ENCODE assay signal across 8 mouse cellular contexts in the genomic region with DNA sequence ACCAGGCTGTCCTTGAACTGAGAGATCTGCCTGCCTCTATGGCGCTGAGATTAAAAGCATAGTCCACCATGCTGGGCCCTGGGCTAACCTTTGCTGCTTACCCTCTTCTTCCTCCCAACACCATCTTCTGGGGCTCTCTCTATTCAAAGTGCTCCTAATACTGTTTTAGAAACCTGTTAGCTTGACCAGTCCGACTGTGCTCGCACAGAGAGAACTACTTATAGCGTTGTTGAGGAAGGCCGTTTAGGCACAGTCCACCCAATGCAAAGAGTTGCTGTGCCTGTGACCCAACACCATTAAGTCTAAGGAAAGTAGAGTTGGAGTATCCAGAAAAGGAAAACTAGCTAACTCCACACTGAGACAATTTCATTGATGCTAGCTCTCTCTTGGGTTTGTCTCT. TPM values are rescaled to one million over a fixed set of nuclear protein-coding genes. Genes with fewer than 3 reads are reported as not detected.
DNase-seq lines count a peak whose midpoint lies in the region; ATAC-seq lines count a peak whose summit lies in the region.

No protein-coding gene starts in this region.

- H3K4me2 ChIP-seq in lung, embryonic 15.5 days, result peak overlapping the region; percentile 93; the same call in 1 of the 2 replicates
- no peak overlapping the region for H3K4me2 ChIP-seq in intestine, embryonic 16.5 days (ENCODE audit: low read depth, low read length)
- H3K4me2 ChIP-seq in neural tube, embryonic 14.5 days (ENCODE audit: low read depth, low read length), result peak overlapping the region; percentile 78; the same call in 1 of the 2 replicates

- no peaks in the 10 kb centered on the region for H3K9me3 ChIP-seq in lung, embryonic 15.5 days
- H3K9me3 ChIP-seq in intestine, embryonic 16.5 days (ENCODE audit: control insufficient read depth, low read length), result no peaks in the 10 kb centered on the region
- no peaks in the 10 kb centered on the region for H3K9me3 ChIP-seq in neural tube, embryonic 14.5 days (ENCODE audit: control insufficient read depth, low read length)

- no peaks in the 10 kb centered on the region for H3K36me3 ChIP-seq in lung, embryonic 15.5 days
- H3K36me3 ChIP-seq in intestine, embryonic 16.5 days (ENCODE audit: control insufficient read depth, insufficient read depth, low read length), result no peaks in the 10 kb centered on the region
- H3K36me3 ChIP-seq in neural tube, embryonic 14.5 days (ENCODE audit: control insufficient read depth, insufficient read depth, low read length), result no peaks in the 10 kb centered on the region; the same call in 1 of the 2 replicates

- no peak overlapping the region for H3K4me3 ChIP-seq in lung, embryonic 15.5 days
- H3K4me3 ChIP-seq in intestine, embryonic 16.5 days (ENCODE audit: low read length), result no peak overlapping the region
- H3K4me3 ChIP-seq in neural tube, embryonic 14.5 days (ENCODE audit: low read depth, low read length), result no peak overlapping the region

- ATAC-seq in lung, embryonic 15.5 days (ENCODE audit: borderline replicate concordance, extremely low read depth, low FRiP score, low TSS enrichment), result no peak
- no peak for ATAC-seq in intestine, embryonic 16.5 days
- ATAC-seq in neural tube, embryonic 14.5 days (ENCODE audit: low read depth), result no peak

- H3K4me1 ChIP-seq in lung, embryonic 15.5 days, result peaks cover 63% of the 10 kb centered on the region
- H3K4me1 ChIP-seq in intestine, embryonic 16.5 days (ENCODE audit: control insufficient read depth, insufficient read depth, low read length), result peaks cover 36% of the 10 kb centered on the region
- H3K4me1 ChIP-seq in neural tube, embryonic 14.5 days (ENCODE audit: control insufficient read depth, insufficient read depth, low read length), result peaks cover 16% of the 10 kb centered on the region; the same call in 1 of the 2 replicates

- H3K9ac ChIP-seq in lung, embryonic 15.5 days, result no peak overlapping the region
- H3K9ac ChIP-seq in intestine, embryonic 16.5 days (ENCODE audit: low read depth, low read length), result peak overlapping the region; percentile 31; the same call in 1 of the 2 replicates
- no peak overlapping the region for H3K9ac ChIP-seq in neural tube, embryonic 14.5 days (replicated peaks; ENCODE audit: low read depth, low read length)

- H3K27ac ChIP-seq in lung, embryonic 15.5 days, result peak overlapping the region; percentile 86; the same call in 1 of the 2 replicates
- H3K27ac ChIP-seq in intestine, embryonic 16.5 days (ENCODE audit: low read length), result peak overlapping the region; percentile 62
- H3K27ac ChIP-seq in neural tube, embryonic 14.5 days (ENCODE audit: low read depth, low read length), result peak overlapping the region; percentile 12; the same call in 1 of the 2 replicates

- DNase-seq in adrenal gland, postnatal 14 days, result peak; percentile 4
- no peak for DNase-seq in adrenal gland, postnatal 36 days
- DNase-seq in lung, postnatal 10 days, result no peak
- no peak for DNase-seq in B cell, adult 2 months
- no peak for DNase-seq in gastrocnemius, postnatal 25 days

- 83% methylated on average over 5 of the region's 5 CpGs for WGBS in lung, embryonic 15.5 days
- WGBS in intestine, embryonic 16.5 days, result 92% methylated on average over 5 of the region's 5 CpGs
- 92% methylated on average over 5 of the region's 5 CpGs for WGBS in neural tube, embryonic 14.5 days

- H3K27me3 ChIP-seq in lung, embryonic 15.5 days, result no peaks in the 10 kb centered on the region
- no peaks in the 10 kb centered on the region for H3K27me3 ChIP-seq in intestine, embryonic 16.5 days (replicated peaks; ENCODE audit: control insufficient read depth, insufficient read depth, low read length)
- H3K27me3 ChIP-seq in neural tube, embryonic 14.5 days (ENCODE audit: control insufficient read depth, insufficient read depth, low read length), result no peaks in the 10 kb centered on the region

RNA-seq across cellular contexts. Expression of a gene that starts 7.2 kb away (rescaled TPM):
- 88.5 and 88.7 TPM in 2 replicates for total RNA-seq in adrenal gland, postnatal 14 days (2021)
- 100 to 1,000 TPM in 1 of 2 experiments, 10 to 100 TPM in 1; 94.2 to 106 TPM for total RNA-seq in adrenal gland, postnatal 36 days (2021)
- 21.1 and 21.2 TPM in 2 replicates for polyA plus RNA-seq in lung, embryonic 15.5 days (2015; fragmentation: Nextera tagmentation; extraction: Ambion mirVana)
- 13.5 and 14.5 TPM in 2 replicates for polyA plus RNA-seq in intestine, embryonic 16.5 days (2015; fragmentation: Nextera tagmentation; extraction: Ambion mirVana)
- polyA plus RNA-seq in neural tube, embryonic 14.5 days (2014; fragmentation: Nextera tagmentation; extraction: Ambion mirVana), result 24.2 and 26.9 TPM in 2 replicates
- total RNA-seq in gastrocnemius, postnatal 25 days (2021), result 10 to 100 TPM; 51.3 to 63.6 TPM

RNA-seq across cellular contexts. Expression of a gene that starts 13.0 kb away (rescaled TPM):
- 32.9 and 51.0 TPM in 2 replicates for total RNA-seq in adrenal gland, postnatal 14 days (2021)
- total RNA-seq in adrenal gland, postnatal 36 days (2021), result 100 to 1,000 TPM; 116 to 171 TPM
- polyA plus RNA-seq in lung, embryonic 15.5 days (2015; fragmentation: Nextera tagmentation; extraction: Ambion mirVana), result 1.0 and 1.5 TPM in 2 replicates
- 2.3 and 2.7 TPM in 2 replicates for polyA plus RNA-seq in intestine, embryonic 16.5 days (2015; fragmentation: Nextera tagmentation; extraction: Ambion mirVana)
- 3.8 and 3.9 TPM in 2 replicates for polyA plus RNA-seq in neural tube, embryonic 14.5 days (2014; fragmentation: Nextera tagmentation; extraction: Ambion mirVana)
- total RNA-seq in gastrocnemius, postnatal 25 days (2021), result 100 to 1,000 TPM in 1 of 2 experiments, 10 to 100 TPM in 1; 98.0 to 119 TPM

RNA-seq across cellular contexts. Expression of a gene that starts 16.6 kb away (rescaled TPM):
- 37.8 and 38.8 TPM in 2 replicates for total RNA-seq in adrenal gland, postnatal 14 days (2021)
- total RNA-seq in adrenal gland, postnatal 36 days (2021), result 10 to 100 TPM; 29.6 to 34.3 TPM
- 35.7 and 37.9 TPM in 2 replicates for polyA plus RNA-seq in lung, embryonic 15.5 days (2015; fragmentation: Nextera tagmentation; extraction: Ambion mirVana)
- 23.1 and 24.3 TPM in 2 replicates for polyA plus RNA-seq in intestine, embryonic 16.5 days (2015; fragmentation: Nextera tagmentation; extraction: Ambion mirVana)
- polyA plus RNA-seq in neural tube, embryonic 14.5 days (2014; fragmentation: Nextera tagmentation; extraction: Ambion mirVana), result 47.9 and 54.1 TPM in 2 replicates
- total RNA-seq in gastrocnemius, postnatal 25 days (2021), result 10 to 100 TPM; 13.9 to 15.0 TPM

RNA-seq across cellular contexts. Expression of a gene that starts 47.7 kb away (rescaled TPM):
- total RNA-seq in adrenal gland, postnatal 14 days (2021), result 106 and 124 TPM in 2 replicates
- total RNA-seq in adrenal gland, postnatal 36 days (2021), result 10 to 100 TPM; 69.2 to 91.7 TPM
- polyA plus RNA-seq in lung, embryonic 15.5 days (2015; fragmentation: Nextera tagmentation; extraction: Ambion mirVana), result 35.6 and 35.8 TPM in 2 replicates
- 41.5 and 42.0 TPM in 2 replicates for polyA plus RNA-seq in intestine, embryonic 16.5 days (2015; fragmentation: Nextera tagmentation; extraction: Ambion mirVana)
- polyA plus RNA-seq in neural tube, embryonic 14.5 days (2014; fragmentation: Nextera tagmentation; extraction: Ambion mirVana), result 148 and 186 TPM in 2 replicates
- total RNA-seq in gastrocnemius, postnatal 25 days (2021), result 10 to 100 TPM; 75.4 to 89.1 TPM

RNA-seq across cellular contexts. Expression of a gene that starts 48.4 kb away (rescaled TPM):
- total RNA-seq in adrenal gland, postnatal 14 days (2021), result 0.79 and 0.93 TPM in 2 replicates
- under 1 TPM; 0.46 to 0.69 TPM for total RNA-seq in adrenal gland, postnatal 36 days (2021)
- polyA plus RNA-seq in lung, embryonic 15.5 days (2015; fragmentation: Nextera tagmentation; extraction: Ambion mirVana), result 0.86 and 1.4 TPM in 2 replicates
- 0.67 and 1.1 TPM in 2 replicates for polyA plus RNA-seq in intestine, embryonic 16.5 days (2015; fragmentation: Nextera tagmentation; extraction: Ambion mirVana)
- 13.9 and 18.6 TPM in 2 replicates for polyA plus RNA-seq in neural tube, embryonic 14.5 days (2014; fragmentation: Nextera tagmentation; extraction: Ambion mirVana)
- total RNA-seq in gastrocnemius, postnatal 25 days (2021), result under 1 TPM; 0.23 to 0.40 TPM

Comparison
In these comparisons a context has a peak if more than half of its experiments do, and no peak if none do; other contexts are left out.
1. H3K27ac ChIP-seq: peak in every context shown above with its lines; median percentile 86 in lung, embryonic 15.5 days; 62 in intestine, embryonic 16.5 days; 12 in neural tube, embryonic 14.5 days.